Mouse (Mus musculus): ENCODE results near the gene Ahnak. TPM values are rescaled to one million over a fixed set of nuclear protein-coding genes. Genes with fewer than 3 reads are reported as not detected.
"Not testable (repeated sequence)": the region's sequence is repeated elsewhere in the genome, so short reads cannot be mapped to it uniquely, and the experiment has no call there.

The Ahnak gene
- polyA plus RNA-seq, 1 experiment from 2014 or later = 2.7 TPM

- WGBS = 47% methylated on average over 5 of the region's 5 CpGs
- Histone ChIP-seq H3K9me3 (ENCODE audit: control insufficient read depth, low read length) (no peaks in the 10 kb centered on the region), H3K4me2 (ENCODE audit: low read depth, low read length) (peak overlapping the region; percentile 57), H3K9ac (replicated peaks; ENCODE audit: low read depth, low read length) (peak overlapping the region; percentile 52), H3K27ac (ENCODE audit: low read depth, low read length) (peak overlapping the region; percentile 83), H3K36me3 (ENCODE audit: control insufficient read depth, insufficient read depth, low read length) (peaks cover 43% of the 10 kb centered on the region), H3K4me3 (ENCODE audit: low read depth, low read length) (peak overlapping the region; percentile 64), H3K27me3 (ENCODE audit: control insufficient read depth, insufficient read depth, low read length) (no peaks in the 10 kb centered on the region), H3K4me1 (ENCODE audit: control insufficient read depth, insufficient read depth, low read length) (peaks cover 5% of the 10 kb centered on the region)
- ATAC-seq (ENCODE audit: low read depth) = no peak
These were observed 22.9 kb upstream of the Ahnak start for GRCm38 (mm10) chr19:8966198-8966589.

GRCm38 (mm10) chr19:8966590-8967372, 22.3 kb upstream of the Ahnak start, which contains the start of gene Eef1g:
Gene Eef1g, plus strand, starts transcription at chr19:8967041.
- Histone ChIP-seq H3K27ac (ENCODE audit: low read depth, low read length) (peak within 1 kb of the TSS; percentile 83), H3K9me3 (ENCODE audit: control insufficient read depth, low read length) (no peaks in the 10 kb centered on the region), H3K9ac (replicated peaks; ENCODE audit: low read depth, low read length) (peak within 1 kb of the TSS; percentile 70), H3K4me1 (ENCODE audit: control insufficient read depth, insufficient read depth, low read length) (peaks cover 5% of the 10 kb centered on the region), H3K36me3 (ENCODE audit: control insufficient read depth, insufficient read depth, low read length) (peaks cover 46% of the 10 kb centered on the region), H3K4me3 (ENCODE audit: low read depth, low read length) (peak within 1 kb of the TSS; percentile 64), H3K27me3 (ENCODE audit: control insufficient read depth, insufficient read depth, low read length) (no peaks in the 10 kb centered on the region), H3K4me2 (ENCODE audit: low read depth, low read length) (peak within 1 kb of the TSS; percentile 65)
- ATAC-seq (ENCODE audit: low read depth) = peak; percentile 98
- under 1% methylated on average over 52 of the region's 52 CpGs for WGBS

GRCm38 (mm10) chr19:8967373-8967743, 21.7 kb upstream of the Ahnak start:
- Histone ChIP-seq H3K4me1 (ENCODE audit: control insufficient read depth, insufficient read depth, low read length) (peaks cover 5% of the 10 kb centered on the region), H3K27me3 (ENCODE audit: control insufficient read depth, insufficient read depth, low read length) (no peaks in the 10 kb centered on the region), H3K36me3 (ENCODE audit: control insufficient read depth, insufficient read depth, low read length) (peaks cover 46% of the 10 kb centered on the region), H3K4me2 (ENCODE audit: low read depth, low read length) (peak overlapping the region; percentile 65), H3K9ac (replicated peaks; ENCODE audit: low read depth, low read length) (peak overlapping the region; percentile 70), H3K27ac (ENCODE audit: low read depth, low read length) (peak overlapping the region; percentile 83), H3K9me3 (ENCODE audit: control insufficient read depth, low read length) (no peaks in the 10 kb centered on the region), H3K4me3 (ENCODE audit: low read depth, low read length) (peak overlapping the region; percentile 64)
- peak; percentile 5; the same call in 1 of the 2 replicates for ATAC-seq (ENCODE audit: low read depth)
- under 1% methylated on average over 8 of the region's 8 CpGs for WGBS

GRCm38 (mm10) chr19:8967893-8968292, 21.2 kb upstream of the Ahnak start:
- H3K27me3 ChIP-seq (ENCODE audit: control insufficient read depth, insufficient read depth, low read length) = no peaks in the 10 kb centered on the region
- peak overlapping the region; percentile 64 for H3K4me3 ChIP-seq (ENCODE audit: low read depth, low read length)
- ATAC-seq (ENCODE audit: low read depth) = no peak
- peak overlapping the region; percentile 65 for H3K4me2 ChIP-seq (ENCODE audit: low read depth, low read length)
- peaks cover 5% of the 10 kb centered on the region for H3K4me1 ChIP-seq (ENCODE audit: control insufficient read depth, insufficient read depth, low read length)
- H3K9me3 ChIP-seq (ENCODE audit: control insufficient read depth, low read length) = no peaks in the 10 kb centered on the region
- WGBS = 7% methylated on average over 9 of the region's 9 CpGs
- H3K36me3 ChIP-seq (ENCODE audit: control insufficient read depth, insufficient read depth, low read length) = peaks cover 45% of the 10 kb centered on the region
- H3K27ac ChIP-seq (ENCODE audit: low read depth, low read length) = no peak overlapping the region
- peak overlapping the region; percentile 70 for H3K9ac ChIP-seq (replicated peaks; ENCODE audit: low read depth, low read length)

- ATAC-seq (ENCODE audit: low read depth); H3K4me3 ChIP-seq (ENCODE audit: low read depth, low read length); H3K9me3 ChIP-seq (ENCODE audit: control insufficient read depth, low read length); H3K4me2 ChIP-seq (ENCODE audit: low read depth, low read length); H3K9ac ChIP-seq (replicated peaks; ENCODE audit: low read depth, low read length); H3K27ac ChIP-seq (ENCODE audit: low read depth, low read length); H3K4me1 ChIP-seq (ENCODE audit: control insufficient read depth, insufficient read depth, low read length); H3K27me3 ChIP-seq (ENCODE audit: control insufficient read depth, insufficient read depth, low read length): not testable (repeated sequence)
- peaks cover 46% of the 10 kb centered on the region for H3K36me3 ChIP-seq (ENCODE audit: control insufficient read depth, insufficient read depth, low read length)
- 93% methylated on average over 8 of the region's 8 CpGs for WGBS
These were observed 16.6 kb upstream of the Ahnak start for GRCm38 (mm10) chr19:8972491-8972890.

GRCm38 (mm10) chr19:8974638-8975037, 14.4 kb upstream of the Ahnak start:
- Histone ChIP-seq H3K4me3 (ENCODE audit: low read depth, low read length) (no peak overlapping the region), H3K4me1 (ENCODE audit: control insufficient read depth, insufficient read depth, low read length) (no peaks in the 10 kb centered on the region), H3K27ac (ENCODE audit: low read depth, low read length) (no peak overlapping the region), H3K4me2 (ENCODE audit: low read depth, low read length) (no peak overlapping the region), H3K9ac (replicated peaks; ENCODE audit: low read depth, low read length) (no peak overlapping the region), H3K27me3 (ENCODE audit: control insufficient read depth, insufficient read depth, low read length) (no peaks in the 10 kb centered on the region), H3K9me3 (ENCODE audit: control insufficient read depth, low read length) (no peaks in the 10 kb centered on the region), H3K36me3 (ENCODE audit: control insufficient read depth, insufficient read depth, low read length) (peaks cover 66% of the 10 kb centered on the region)
- ATAC-seq (ENCODE audit: low read depth) = no peak
- WGBS = 90% methylated on average over 1 of the region's 1 CpGs

GRCm38 (mm10) chr19:8975491-8975890, 13.6 kb upstream of the Ahnak start:
- no peak for ATAC-seq (ENCODE audit: low read depth)
- no peaks in the 10 kb centered on the region for H3K4me1 ChIP-seq (ENCODE audit: control insufficient read depth, insufficient read depth, low read length)
- H3K27me3 ChIP-seq (ENCODE audit: control insufficient read depth, insufficient read depth, low read length) = no peaks in the 10 kb centered on the region
- peaks cover 66% of the 10 kb centered on the region for H3K36me3 ChIP-seq (ENCODE audit: control insufficient read depth, insufficient read depth, low read length)
- WGBS = 94% methylated on average over 2 of the region's 2 CpGs
- H3K27ac ChIP-seq (ENCODE audit: low read depth, low read length) = no peak overlapping the region
- no peak overlapping the region for H3K4me3 ChIP-seq (ENCODE audit: low read depth, low read length)
- no peak overlapping the region for H3K9ac ChIP-seq (replicated peaks; ENCODE audit: low read depth, low read length)
- H3K9me3 ChIP-seq (ENCODE audit: control insufficient read depth, low read length) = no peaks in the 10 kb centered on the region
- no peak overlapping the region for H3K4me2 ChIP-seq (ENCODE audit: low read depth, low read length)

GRCm38 (mm10) chr19:8976535-8976934, 12.5 kb upstream of the Ahnak start:
- peak; percentile 52; the same call in 1 of the 2 replicates for ATAC-seq (ENCODE audit: low read depth)
- H3K36me3 ChIP-seq (ENCODE audit: control insufficient read depth, insufficient read depth, low read length) = peaks cover 58% of the 10 kb centered on the region

GRCm38 (mm10) chr19:8980771-8981170, 8.3 kb upstream of the Ahnak start:
- 57% methylated on average over 5 of the region's 5 CpGs for WGBS

More at GRCm38 (mm10) chr19:8976535-8976934, 12.5 kb upstream of the Ahnak start:
- 58% methylated on average over 3 of the region's 3 CpGs for WGBS
- H3K4me1 ChIP-seq (ENCODE audit: control insufficient read depth, insufficient read depth, low read length) = 0 out of 2 replicates have a peak, but pooled peaks cover 2% of the 10 kb centered on the region
- no peak overlapping the region for H3K4me3 ChIP-seq (ENCODE audit: low read depth, low read length)
- no peak overlapping the region for H3K9ac ChIP-seq (replicated peaks; ENCODE audit: low read depth, low read length)
- no peak overlapping the region for H3K27ac ChIP-seq (ENCODE audit: low read depth, low read length)
- H3K9me3 ChIP-seq (ENCODE audit: control insufficient read depth, low read length) = no peaks in the 10 kb centered on the region
- no peak overlapping the region for H3K4me2 ChIP-seq (ENCODE audit: low read depth, low read length)
- no peaks in the 10 kb centered on the region for H3K27me3 ChIP-seq (ENCODE audit: control insufficient read depth, insufficient read depth, low read length)

More at GRCm38 (mm10) chr19:8980771-8981170, 8.3 kb upstream of the Ahnak start:
- H3K9ac ChIP-seq (replicated peaks; ENCODE audit: low read depth, low read length) = no peak overlapping the region
- H3K4me1 ChIP-seq (ENCODE audit: control insufficient read depth, insufficient read depth, low read length) = peaks cover 28% of the 10 kb centered on the region
- no peaks in the 10 kb centered on the region for H3K27me3 ChIP-seq (ENCODE audit: control insufficient read depth, insufficient read depth, low read length)
- no peak overlapping the region for H3K4me3 ChIP-seq (ENCODE audit: low read depth, low read length)
- no peak for ATAC-seq (ENCODE audit: low read depth)
- H3K4me2 ChIP-seq (ENCODE audit: low read depth, low read length) = no peak overlapping the region
- peaks cover 34% of the 10 kb centered on the region for H3K36me3 ChIP-seq (ENCODE audit: control insufficient read depth, insufficient read depth, low read length)
- H3K27ac ChIP-seq (ENCODE audit: low read depth, low read length) = no peak overlapping the region; the same call in 1 of the 2 replicates
- H3K9me3 ChIP-seq (ENCODE audit: control insufficient read depth, low read length) = no peaks in the 10 kb centered on the region
